Mouse (Mus musculus): ENCODE measurements around the gene Rps6kb2. TPM values are rescaled to one million over a fixed set of nuclear protein-coding genes. Genes with fewer than 3 reads are reported as not detected.

Rps6kb2 gene
- total RNA-seq, 2 experiments from 2014 or later: 32.6 to 40.9 TPM

DNA sequence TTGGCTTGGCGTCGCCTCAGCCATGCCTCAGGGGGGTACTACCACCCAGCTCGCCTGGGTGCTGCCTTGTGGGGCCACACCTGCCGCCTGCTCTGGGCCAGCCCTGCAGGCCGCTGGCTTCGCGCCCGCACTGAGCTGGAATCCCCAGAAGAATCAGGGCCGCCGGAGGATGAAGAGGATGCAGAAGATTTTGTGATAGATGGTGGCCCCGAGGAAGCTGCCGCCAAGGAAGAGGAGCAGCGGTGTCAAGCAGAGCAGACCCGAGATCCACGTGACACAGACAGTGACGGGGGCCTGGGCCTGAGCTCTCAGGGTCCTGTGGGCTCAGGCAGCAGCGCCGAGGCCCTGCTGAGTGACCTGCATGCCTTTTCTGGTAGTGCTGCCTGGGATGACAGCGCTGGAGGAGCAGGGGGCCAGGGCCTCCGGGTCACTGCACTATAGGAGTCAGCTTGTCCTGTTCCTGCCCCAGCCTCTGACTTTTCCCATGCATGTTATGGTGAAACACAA, 7.0 kb downstream of the Rps6kb2 start:
- DNase-seq (ENCODE audit: low spot score in 2 of 2): no peak

DNA sequence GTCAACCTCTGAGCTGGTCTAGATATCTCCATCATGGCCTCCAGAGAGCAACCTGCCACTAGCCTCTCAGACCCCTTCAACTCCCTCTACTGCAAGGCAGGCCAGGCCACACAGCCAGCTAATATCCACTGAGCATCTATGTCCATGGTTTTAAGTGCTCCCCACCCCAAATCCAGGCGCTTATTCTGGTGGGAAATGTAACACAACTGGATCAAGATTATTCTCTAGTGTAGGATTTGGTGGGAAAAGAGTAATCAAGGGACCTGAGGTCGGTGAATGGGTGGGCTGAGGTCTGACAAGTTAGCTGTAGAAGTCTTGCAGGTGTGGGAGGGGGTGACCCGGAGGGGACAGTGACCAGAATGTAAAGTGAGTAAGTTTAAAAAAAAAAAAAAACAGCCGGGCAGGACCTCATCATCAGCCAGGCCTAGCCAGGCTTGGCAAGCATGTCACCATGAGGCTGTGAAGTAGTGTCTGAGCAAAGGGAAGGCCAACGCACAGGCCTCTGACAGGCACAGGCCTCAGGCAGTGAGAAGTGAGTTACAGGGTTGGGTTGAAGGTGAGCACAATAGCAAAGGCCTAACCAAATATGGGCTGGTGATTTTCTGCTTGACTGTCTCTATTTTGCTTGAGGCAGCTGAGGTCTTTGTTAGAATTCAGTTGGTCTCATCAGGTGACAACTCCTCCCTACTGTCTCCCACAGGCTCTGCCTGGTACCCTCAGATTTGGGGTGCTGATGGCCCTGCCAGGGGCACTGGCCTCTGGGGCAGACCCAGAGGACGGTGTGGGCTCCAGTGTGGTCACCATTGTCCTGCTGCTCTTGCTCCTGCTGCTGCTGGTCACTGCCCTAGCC, 7.7 kb downstream of the Rps6kb2 start:
- DNase-seq (ENCODE audit: low spot score in 2 of 2): no peak

DNA sequence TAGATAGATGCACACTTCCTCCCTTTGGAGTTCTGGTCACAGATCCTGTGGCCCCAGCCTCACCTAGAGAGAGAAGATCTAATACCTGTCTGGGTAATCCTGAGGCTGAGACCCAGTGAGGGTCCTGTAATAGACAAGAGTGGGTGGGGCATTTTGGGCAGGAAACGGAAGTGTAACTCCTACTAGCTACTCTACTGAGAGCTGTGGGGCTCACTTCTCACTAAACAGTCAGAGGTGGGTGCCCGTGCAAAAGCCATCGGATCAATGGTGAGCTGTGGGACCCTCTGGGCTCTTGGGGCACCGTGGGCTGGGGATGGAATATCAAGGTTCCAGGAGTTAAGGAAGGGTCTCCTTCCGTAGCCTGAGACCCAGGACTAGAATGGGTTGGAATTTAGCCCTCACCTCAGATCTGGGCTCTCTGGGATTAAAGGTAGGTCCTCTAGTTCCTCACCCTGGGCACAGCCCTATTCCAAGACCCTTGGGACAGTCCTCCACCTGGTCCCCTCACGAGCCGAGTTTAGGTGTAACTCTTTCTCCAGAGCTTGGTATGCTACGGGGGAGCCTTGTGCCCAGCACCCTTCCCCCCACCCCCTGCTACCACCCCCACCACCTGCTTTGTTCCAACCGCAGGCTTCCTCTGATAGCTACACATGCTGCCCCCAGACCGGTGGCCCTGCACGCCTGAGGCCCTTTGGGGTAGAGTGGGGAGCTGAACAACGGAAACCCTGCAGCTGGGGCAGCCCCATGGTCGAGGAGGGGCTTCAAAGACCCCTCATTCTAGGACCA, 8.5 kb downstream of the Rps6kb2 start:
- DNase-seq (ENCODE audit: low spot score in 2 of 2): no peak

DNA sequence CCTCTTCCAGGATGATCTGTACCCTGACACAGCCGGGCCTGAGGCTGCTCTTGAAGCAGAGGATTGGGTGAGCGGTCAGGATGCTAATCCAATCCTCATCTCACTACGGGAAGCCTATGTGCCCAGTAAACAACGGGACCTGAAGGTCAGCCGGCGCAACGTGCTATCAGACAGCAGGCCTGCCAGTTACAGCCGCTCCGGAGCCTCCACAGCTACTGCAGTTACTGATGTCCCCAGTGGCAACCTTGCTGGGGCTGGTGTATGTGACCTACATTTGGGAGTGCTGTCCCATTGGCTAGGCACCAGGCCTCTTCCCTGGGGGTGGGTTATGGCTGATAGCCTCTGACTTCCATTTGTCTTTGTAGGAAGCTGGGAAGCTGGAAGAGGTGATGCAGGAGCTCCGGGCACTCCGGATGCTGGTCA, 9.9 kb downstream of the Rps6kb2 start, which contains the start of gene Ptprcap:
Ptprcap (plus strand) TSS at position 373 of the 423 bp plus-strand sequence.
- no peak for DNase-seq (ENCODE audit: low spot score in 2 of 2)

DNA sequence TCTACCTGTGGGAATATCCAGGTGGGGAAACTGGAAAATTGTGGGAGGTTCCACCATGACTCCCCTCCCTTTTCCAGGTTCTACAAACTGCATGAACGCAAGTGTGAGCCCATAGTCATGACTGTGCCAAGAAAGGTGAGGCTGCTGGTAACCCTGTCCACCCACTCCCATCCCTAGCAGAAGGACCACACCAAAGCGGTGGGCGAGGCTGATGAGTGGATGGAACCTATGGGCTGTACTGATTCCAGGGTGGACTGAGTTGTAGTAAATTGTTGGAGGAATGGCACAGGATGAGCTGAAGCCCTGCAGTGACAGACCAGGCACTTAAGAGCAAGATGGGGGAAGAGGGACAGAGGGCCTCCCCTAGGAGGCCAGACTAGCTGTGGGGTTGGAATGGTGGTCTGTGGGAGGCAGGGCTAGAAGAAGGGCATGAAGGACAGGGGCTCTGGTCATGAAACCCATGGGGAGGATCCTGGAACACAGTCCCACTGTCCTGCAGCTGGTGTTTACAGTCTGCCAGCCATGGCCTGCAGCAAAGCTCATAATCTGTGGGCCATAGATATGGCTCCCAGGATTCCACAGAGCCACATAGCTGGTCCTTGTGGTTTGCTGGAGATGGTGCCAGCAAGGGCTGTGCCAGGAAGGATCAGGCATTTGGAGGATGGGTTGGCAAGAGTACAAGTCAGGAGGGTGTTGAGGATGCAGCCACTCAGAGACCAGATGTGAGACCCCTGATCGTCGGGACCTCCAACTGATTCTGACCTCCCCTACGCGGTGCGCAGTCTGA, 10.5 kb downstream of the Rps6kb2 start:
- no peak for DNase-seq (ENCODE audit: low spot score in 2 of 2)

DNA sequence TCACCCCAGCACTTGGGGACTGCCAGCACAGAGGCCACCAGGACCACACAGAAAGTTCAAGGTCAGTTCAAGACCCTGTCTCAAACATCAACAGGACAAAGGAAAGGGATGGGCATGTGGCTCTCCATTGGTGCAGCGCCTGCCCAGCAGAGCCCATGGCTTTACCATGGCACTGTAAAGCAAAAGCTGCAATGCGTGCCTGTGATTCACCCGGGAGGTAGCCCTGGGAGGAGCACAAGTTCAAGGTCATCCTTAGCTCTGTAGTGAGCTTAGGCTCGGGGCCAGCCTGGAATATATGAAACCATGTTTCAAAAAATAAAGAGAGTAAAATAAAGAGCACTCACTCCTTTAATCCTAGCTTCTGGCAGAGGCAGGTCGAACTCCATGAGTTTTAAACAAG, 11.3 kb downstream of the Rps6kb2 start:
- no peak for DNase-seq (ENCODE audit: low spot score in 2 of 2)

DNA sequence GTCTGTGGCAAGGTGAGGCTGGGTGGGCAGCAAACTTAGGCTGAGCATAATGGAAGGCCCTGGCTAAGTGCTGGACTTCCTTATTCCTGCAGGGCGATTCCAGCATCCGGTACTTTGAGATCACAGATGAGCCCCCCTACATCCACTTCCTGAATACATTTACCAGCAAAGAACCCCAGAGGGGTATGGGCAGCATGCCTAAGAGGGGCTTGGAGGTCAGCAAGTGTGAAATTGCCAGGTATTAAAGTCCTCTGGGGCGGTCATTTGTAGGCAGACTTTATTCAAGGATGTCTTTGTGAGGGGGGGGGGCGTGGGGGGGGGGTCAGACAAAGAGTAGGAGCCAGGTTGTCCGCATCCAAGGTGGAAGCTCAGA, 11.7 kb downstream of the Rps6kb2 start:
- no peak for DNase-seq (ENCODE audit: low spot score in 2 of 2)

DNA sequence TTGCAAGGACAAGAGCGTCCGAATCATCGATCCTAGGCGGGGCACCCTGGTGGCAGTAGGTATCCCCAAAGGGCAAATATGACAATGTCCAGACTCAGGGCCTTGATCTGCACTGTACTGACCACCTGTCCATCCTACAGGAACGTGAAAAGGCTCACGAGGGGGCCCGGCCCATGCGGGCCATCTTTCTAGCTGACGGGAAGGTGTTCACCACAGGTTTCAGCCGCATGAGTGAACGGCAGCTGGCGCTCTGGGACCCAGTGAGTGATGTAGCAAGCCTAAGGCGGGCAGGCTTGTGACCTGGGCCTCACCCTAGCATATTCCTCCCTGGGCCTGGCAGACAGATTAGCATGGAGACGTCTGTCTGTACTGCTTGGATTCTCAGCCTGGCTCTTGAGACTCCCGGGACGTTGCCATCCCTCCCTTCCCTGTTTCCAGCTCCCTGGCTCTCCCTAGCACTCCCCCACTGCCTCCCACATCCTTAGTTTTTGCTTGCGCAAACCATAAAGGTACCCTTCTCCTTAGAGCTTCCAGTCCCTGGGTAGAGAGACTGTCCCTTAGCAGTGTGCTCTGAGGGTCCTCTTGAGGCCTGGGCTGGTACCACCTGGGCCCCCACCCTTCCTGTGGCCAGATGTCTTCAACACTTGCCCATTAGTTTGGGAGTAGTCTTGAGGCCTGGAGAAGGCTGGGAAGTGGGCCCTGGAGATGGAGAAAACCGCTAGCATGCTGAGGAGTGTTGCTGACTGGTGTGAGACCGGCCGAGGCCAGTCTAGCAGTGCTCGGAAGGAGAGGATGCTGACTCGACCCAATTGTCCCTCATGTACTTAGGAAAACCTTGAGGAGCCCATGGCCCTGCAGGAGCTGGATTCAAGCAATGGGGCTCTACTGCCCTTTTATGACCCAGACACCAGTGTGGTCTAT, 12.3 kb downstream of the Rps6kb2 start:
- DNase-seq (ENCODE audit: low spot score in 2 of 2): no peak

DNA sequence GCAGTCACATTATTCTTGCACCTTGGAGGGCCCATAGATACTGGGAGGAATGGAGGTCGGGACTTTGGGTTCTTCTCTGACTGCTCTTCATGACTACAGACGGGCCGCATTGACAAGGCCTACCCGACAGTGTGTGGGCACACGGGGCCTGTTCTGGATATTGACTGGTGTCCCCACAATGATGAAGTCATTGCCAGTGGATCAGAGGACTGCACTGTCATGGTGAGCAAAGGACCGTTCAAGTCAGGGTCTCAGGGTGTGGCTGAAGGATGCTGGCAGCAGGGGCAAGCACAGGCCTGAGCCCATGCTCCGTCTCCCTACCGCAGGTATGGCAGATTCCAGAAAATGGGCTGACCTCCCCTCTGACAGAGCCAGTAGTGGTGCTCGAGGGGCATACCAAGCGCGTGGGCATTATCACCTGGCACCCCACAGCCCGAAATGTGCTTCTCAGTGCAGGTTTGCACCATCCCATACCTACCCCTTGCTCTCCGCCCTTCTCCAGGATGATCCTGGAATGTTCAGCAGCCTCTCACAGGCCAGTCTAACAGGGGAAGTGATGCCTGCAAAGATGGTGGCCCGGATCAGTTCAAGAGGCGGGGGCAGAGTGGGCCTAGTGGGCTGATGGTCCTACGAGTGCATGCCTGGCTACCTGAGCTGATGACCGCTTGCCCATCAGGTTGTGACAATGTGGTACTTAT, 13.2 kb downstream of the Rps6kb2 start:
- no peak for DNase-seq (ENCODE audit: low spot score in 2 of 2)

DNA sequence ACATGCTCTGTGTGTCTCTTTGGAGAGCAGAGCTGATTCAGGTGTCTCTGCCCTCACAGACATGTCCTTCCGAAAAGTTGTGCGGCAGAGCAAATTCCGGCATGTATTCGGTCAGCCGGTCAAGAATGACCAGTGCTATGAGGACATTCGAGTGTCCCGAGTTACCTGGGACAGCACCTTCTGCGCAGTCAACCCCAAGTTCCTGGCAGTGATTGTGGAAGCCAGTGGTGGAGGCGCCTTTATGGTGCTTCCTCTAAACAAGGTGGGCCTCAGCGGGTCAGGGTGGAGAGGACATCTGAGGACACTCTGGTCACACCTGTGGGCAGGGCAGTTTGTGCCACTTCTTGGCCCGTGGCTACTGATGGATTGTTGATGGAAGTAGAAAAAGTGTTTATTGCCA, 13.9 kb downstream of the Rps6kb2 start:
- DNase-seq (ENCODE audit: low spot score in 2 of 2): no peak

DNA sequence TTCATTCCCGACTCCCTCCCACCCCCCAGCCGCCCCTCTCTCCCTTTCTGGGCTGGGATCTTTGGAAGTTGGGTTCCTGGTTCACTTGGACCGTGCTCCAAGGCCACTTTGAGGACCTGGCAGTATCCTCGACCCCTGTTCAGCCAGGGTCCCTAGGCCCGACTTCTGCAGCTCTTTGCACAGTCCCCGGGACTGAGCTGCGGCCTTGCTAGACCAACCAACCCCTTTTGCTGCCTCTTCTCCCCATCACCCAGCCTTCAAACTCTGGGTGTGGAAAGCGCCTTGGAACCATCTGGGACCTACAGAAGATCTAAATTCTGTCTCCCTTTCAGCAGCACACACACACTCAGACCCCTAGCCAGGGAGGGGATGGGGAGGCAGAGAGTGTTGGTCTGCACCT, 14.3 kb downstream of the Rps6kb2 start:
- DNase-seq (ENCODE audit: low spot score in 2 of 2): no peak

DNA sequence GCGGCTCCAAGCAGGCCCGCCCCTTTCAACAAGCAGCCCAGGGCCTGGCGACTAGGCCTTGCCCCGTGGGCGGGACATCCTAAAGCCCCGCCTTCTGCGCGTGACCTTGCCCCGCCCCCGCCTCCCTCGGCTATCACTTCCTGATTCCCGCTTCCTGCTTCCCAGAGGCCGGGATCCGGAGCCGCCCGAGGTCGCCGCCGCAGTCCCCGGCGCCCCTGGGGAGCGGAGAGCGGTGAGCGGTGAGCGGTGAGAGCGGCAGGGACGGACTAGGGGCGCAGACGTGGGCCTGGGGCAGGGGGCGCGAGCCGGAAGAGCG, 14.7 kb downstream of the Rps6kb2 start, which contains the start of gene Coro1b:
Coro1b (plus strand) TSS at position 129 of the 316 bp plus-strand sequence.
- DNase-seq (ENCODE audit: low spot score in 2 of 2): peak; percentile 92 to 95

DNA sequence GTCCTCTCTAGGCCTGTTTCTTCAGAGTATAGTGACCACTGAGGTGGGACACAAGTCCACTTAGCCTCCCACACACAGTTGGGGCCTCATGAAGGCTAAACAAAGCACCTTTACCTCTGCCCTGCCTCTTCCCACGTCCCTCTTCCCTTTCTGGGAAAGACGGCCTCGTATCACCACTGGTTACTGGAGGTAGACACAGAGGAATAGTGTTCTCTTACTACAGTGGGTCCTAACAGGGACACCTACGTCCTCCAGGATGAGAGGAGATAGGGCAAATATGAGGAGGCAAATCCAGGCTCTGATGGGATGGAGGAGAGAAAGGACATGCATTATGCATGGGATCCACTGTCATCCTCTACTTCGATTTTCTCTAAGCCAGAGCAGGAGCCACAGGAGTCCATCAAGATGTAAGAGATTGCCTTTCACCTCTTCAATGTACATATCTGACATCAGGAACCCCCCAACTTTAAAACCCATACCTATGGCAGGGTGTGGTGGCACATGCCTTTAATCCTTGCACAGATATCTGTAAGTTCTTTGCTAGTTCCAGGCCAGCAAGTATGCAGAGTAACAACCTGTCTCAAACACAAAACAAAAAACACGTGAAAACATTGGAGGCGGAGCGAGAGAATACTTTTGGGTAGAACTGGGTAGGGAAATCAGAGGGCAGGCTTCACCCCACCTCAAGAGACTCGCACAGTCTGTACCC, 15.2 kb downstream of the Rps6kb2 start:
- DNase-seq (ENCODE audit: low spot score in 2 of 2): no peak

DNA sequence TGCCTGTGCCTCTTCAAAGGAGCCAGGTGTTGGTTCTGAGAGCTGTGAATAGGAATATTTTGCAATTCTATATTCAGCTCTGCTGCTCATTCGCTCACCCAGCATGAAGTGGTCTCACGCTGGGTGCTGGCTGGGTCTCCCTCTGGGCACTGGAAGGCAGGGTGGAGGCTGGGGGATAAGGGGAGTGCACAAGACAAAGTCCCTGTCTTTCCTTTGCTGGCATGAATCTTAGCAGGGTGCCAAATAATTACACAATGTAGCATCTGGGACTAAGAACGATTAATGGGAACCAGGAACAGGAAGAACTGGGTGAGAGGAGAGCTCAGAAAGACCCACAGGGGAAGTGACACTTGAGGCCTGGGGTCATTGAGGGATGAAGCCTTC, 16.1 kb downstream of the Rps6kb2 start:
- DNase-seq (ENCODE audit: low spot score in 2 of 2): no peak

DNA sequence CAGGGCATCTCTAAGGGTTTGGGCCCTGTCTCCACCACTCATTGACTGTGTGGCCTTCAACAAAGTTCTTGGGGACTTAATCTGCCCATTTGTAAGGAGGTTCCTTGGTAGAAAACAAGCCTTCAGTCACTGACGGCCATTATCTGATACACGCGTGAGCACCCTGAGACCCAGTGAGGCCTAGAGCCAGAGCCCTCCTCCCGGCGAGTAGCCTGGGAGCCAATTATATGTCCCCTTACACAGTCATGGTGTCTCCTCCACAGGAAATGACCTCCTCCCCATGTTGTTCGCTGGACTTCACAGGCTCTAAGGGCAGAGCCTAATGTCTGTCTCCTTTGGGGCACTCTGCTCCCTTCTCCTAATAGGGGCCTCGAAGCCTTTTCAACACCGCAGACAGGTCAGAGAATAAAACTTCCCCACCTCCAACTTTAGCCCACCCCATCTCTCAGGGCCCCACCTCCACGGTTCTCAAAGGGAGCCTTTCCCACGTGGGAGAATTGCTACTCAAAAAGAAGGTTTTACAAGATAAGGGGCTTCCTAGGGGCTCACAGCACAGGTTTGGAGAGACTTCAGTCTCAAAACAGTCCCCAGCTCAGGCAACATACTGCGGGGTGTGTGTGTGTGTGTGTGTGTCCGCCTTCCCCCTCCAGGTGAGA, 16.7 kb downstream of the Rps6kb2 start:
- no peak for DNase-seq (ENCODE audit: low spot score in 2 of 2)

DNA sequence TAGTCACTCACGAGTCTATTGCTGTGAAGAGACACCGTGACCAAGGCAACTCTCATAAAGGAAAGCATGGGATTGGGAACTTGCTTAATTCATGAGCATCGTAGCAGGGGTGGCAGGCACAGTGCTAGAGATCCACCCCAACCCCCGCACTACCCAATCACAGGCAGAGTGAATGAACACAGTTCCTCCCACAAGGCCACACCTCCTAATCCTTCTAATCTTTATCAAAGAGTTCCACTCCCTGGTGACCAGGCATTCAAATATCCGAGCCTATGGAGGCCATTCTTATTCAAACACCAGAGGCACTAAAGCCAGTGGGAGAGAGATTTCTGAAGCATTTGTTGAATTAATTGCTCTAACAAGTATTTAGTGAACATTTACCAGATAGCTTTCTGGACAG, 17.2 kb downstream of the Rps6kb2 start:
- no peak for DNase-seq (ENCODE audit: low spot score in 2 of 2)

DNA sequence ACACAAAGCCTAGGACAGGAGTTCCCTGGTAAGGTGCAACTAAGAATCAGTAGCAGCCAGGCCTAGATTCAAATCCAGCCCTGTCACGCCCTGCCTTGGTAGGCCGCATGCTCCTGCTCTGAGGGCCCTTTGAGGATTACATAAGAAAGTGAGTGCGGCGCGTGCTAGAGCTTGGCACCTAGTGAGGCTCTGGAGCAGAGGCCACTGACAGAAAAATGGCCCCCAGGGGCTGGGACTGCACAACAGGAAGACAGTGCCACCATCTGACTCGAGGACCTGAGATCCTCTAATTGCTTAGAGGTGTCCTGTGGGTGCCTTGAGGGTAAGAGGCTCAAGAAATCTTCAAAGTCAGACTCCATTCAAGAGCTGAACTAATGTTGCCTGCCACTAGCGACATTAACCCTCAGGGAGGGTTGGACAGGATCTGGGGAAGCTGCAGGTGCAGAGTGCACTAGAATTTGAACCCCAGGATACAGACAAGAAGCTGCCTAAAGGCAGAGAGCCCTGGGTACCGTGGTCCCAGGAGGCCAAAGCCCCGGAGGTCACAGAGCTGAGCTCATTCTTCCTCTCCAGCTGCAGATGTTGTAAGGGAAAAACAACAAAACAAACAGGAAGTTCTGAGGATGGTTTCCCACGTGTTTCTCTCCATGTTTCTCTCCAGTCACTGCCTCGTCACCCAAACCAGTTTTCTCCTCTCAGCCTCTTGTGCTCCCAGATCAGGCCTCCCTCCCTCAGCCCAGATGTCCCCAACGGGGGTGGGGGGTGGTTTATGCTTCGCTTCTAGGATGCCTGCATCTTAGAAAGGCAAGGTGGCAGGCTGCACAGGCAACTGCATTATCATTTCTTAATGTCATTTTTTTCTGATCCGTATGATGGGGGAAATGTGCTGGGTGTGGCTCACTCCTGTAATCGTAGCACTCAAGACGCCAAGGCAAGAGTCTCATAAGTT, 18.3 kb downstream of the Rps6kb2 start:
- DNase-seq (ENCODE audit: low spot score in 2 of 2): no peak
